Mouse (Mus musculus): Measurements from ENCODE around the gene Ndufaf1. TPM values are rescaled to one million over a fixed set of nuclear protein-coding genes. Genes with fewer than 3 reads are reported as not detected.

Gene Ndufaf1
- total RNA-seq, 4 experiments from 2014 or later: 53.6 to 71.5 (median 63.6) TPM

DNA sequence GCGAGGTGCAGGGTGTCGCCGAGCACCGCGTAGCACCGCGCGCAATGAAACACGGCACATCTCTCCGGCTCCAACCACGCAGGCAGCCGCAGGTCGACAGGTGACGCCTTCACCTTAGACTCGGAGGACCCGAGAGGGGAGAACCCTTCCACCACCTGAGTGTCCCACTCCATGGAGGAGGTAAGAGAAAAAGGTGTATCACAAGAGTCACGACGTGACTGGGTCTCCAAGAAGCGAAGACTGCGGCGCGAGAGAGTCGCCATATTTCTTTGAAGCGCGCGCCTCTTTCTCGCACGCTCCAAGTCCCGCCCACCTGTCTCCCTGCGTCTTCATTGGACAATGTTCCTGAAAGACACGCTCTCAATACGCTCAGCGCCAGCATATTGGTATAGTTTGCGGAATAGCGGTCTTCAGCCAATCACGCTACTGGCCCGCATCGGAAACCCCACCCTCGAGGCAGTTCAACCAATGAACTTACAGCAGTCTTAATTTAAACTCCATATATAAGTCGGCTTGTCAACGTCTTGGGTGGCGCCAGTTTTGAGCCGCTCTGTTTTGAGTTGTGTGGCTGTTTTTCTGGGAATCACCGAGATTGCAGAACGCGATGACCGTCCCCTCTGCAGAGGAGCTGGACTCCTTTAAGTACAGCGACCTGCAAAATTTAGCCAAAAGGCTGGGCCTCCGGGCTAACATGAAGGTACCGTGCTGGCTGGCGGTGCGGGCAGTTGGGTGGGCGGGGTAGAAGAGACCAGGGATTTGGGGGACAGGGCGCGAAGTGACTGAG lies 44.2 kb downstream of the Ndufaf1 start, which contains the start of the genes Nusap1 and Oip5:
Nusap1 (plus strand) TSS at position 100 of the 784 bp plus-strand sequence.
Oip5 (minus strand) TSS at position 271 of the 784 bp plus-strand sequence.
- DNase-seq (ENCODE audit: low spot score): peak; percentile 94

DNA sequence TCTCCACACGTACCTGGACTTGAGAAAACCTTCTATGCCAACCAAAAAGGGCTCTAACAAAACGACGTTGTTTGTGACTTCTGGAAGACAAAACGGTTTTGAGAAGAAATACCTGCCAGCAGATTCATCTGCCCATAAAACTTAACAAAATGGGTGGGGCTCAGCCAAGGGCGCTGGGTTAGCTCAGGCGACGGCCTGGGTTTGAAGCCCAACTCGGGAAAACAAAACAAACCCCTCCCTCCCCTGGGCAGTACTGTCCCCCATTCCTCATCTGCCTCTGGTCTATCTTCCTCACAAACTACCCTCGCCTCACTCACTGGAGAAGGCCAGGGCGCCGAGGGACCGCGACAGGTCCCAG lies 44.8 kb downstream of the Ndufaf1 start:
- no peak for DNase-seq (ENCODE audit: low spot score)

DNA sequence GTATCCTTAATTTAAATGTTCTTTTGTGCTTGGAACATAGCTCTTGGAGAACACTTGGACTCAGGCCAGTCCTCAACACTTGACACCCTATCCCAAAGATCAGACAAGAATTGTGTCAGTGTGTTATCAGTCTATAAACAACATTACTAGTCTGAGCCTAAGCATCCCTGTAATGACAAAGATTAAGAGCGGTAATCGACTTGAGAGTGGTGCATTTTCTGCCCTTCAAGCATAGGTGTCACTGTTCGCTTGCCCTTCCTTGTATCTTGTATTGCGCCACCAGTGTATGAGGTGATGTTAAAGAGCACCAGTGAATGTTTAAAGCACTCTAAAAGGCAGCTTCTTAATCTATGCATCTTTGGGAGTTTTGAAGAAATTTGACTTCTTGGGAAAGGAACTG lies 55.6 kb downstream of the Ndufaf1 start:
- DNase-seq (ENCODE audit: low spot score): no peak

Other genes starting within 250 kb of the Ndufaf1 start
- gene Ino80, start 185.1 kb downstream of the Ndufaf1 start, total RNA-seq (2022): 10 to 100 TPM; 11.5 to 12.9 (median 12.0) TPM
- gene Exd1, start 115.2 kb downstream of the Ndufaf1 start, total RNA-seq (2022): 1 to 10 TPM in 1 of 4 experiments, under 1 TPM in 3; 0.13 to 1.4 (median 0.55) TPM
- gene Chp1, start 115.1 kb downstream of the Ndufaf1 start, total RNA-seq (2022): 10 to 100 TPM; 84.3 to 96.9 (median 85.1) TPM
- 1 to 10 TPM in 1 of 4 experiments, under 1 TPM in 3; 0.28 to 1.7 (median 0.37) TPM for gene Nusap1, start 44.5 kb downstream of the Ndufaf1 start, total RNA-seq (2022)
- 1 to 10 TPM in 1 of 4 experiments, under 1 TPM in 3; 0.34 to 1.2 (median 0.58) TPM for gene Oip5, start 44.4 kb downstream of the Ndufaf1 start, total RNA-seq (2022)
- 10 to 100 TPM; 22.5 to 25.6 (median 24.1) TPM for gene Rtf1, start 12.2 kb upstream of the Ndufaf1 start, total RNA-seq (2022)
- under 1 TPM; 0.23 to 0.79 (median 0.54) TPM for gene Itpka, start 79.5 kb upstream of the Ndufaf1 start, total RNA-seq (2022)
- gene Ltk, start 97.6 kb upstream of the Ndufaf1 start, total RNA-seq (2022): not detected
- gene Rpap1, start 124.7 kb upstream of the Ndufaf1 start, total RNA-seq (2022): 10 to 100 TPM; 11.9 to 13.7 (median 13.4) TPM
- 1 to 10 TPM; 1.7 to 3.3 (median 2.2) TPM for gene Tyro3, start 134.9 kb upstream of the Ndufaf1 start, total RNA-seq (2022)
- 10 to 100 TPM; 33.6 to 39.0 (median 35.9) TPM for gene Mga, start 234.4 kb upstream of the Ndufaf1 start, total RNA-seq (2022)

All from heart, adult 8-10 months (tissue).